Mouse (Mus musculus): Measurements from ENCODE around the gene Rif1.

DNA sequence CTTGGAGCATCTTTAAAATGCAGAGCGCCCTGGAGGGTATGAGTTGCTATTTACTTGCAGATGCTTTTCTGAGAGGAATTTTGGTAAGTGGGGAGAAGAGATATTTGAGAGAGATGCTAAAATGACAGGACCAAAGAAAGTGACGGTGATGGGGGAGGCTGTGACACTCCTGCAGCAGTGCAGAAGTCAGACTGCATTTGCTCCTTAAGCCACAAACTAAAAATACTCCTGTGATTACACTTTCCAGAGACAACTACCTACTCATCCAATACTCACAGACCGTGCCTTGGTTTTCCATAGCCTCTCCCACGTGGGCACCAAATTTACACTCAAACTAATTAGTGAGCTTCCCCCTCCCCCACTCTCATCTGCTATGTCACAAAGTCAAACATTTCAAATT is 37.5 kb upstream of the Rif1 start:
- no peak for TF ChIP-seq CTCF (IDR thresholded peaks at IDR 0.05; ENCODE audit: low read depth, low read length)
- TF ChIP-seq POLR2AphosphoS5 (IDR thresholded peaks at IDR 0.05; ENCODE audit: insufficient replicate concordance, low read depth, low read length), result no peak

All from G1E (cell line).